Mouse (Mus musculus) intestine, embryonic 14.5 days (tissue): ENCODE measurements around the gene Oat. TPM values are rescaled to one million over a fixed set of nuclear protein-coding genes. Genes with fewer than 3 reads are reported as not detected.
A peak's percentile ranks its signal among the peaks of the same experiment; 100 is the strongest.

Source experiments
- ATAC-seq: fragments of 200-750 bp; cut with Nextera tagmentation; replicated peaks from 2 replicates; pipeline ENCODE4 v1.8.0; 2017; ENCODE audit warnings: low read depth, moderate number of reproducible peaks, moderate TSS enrichment, moderate library complexity; ENCODE audit not compliant: low FRiP score, low TSS enrichment
- DNase-seq: peaks from one replicate; pipeline ENCODE4 v3.0.0-alpha.2; 2018; ENCODE audit warnings: low spot score
- H3K27ac ChIP-seq: fragments of 300-500 bp; sonication (generic); 2 replicates; pipeline ENCODE4 v1.5.1; 2014; ENCODE audit warnings: low read depth, mild to moderate bottlenecking, control low read depth
- H3K27me3 ChIP-seq: fragments of 300-500 bp; sonication (generic); replicated peaks from 2 replicates; pipeline ENCODE4 v1.6.1; 2014; ENCODE audit warnings: low read length, control low read depth; ENCODE audit not compliant: control insufficient read depth, insufficient read depth
- H3K36me3 ChIP-seq: fragments of 300-500 bp; sonication (generic); 2 replicates; pipeline ENCODE4 v1.6.1; 2014; ENCODE audit warnings: low read length, control low read depth; ENCODE audit not compliant: control insufficient read depth, insufficient read depth
- H3K4me1 ChIP-seq: fragments of 300-500 bp; sonication (generic); replicated peaks from 2 replicates; pipeline ENCODE4 v1.6.1; 2014; ENCODE audit warnings: low read length, control low read depth, mixed read lengths; ENCODE audit not compliant: control insufficient read depth, insufficient read depth
- H3K4me2 ChIP-seq: fragments of 300-500 bp; sonication (generic); 2 replicates; pipeline ENCODE4 v1.6.1; 2014; ENCODE audit warnings: low read length
- H3K4me3 ChIP-seq: fragments of 300-500 bp; sonication (generic); 2 replicates; pipeline ENCODE4 v1.5.1; 2014; ENCODE audit warnings: low read depth, low read length, control low read depth, mixed read lengths
- H3K9ac ChIP-seq: fragments of 300-500 bp; sonication (generic); 2 replicates; pipeline ENCODE4 v1.6.1; 2014; ENCODE audit warnings: mild to moderate bottlenecking, low read length
- H3K9me3 ChIP-seq: fragments of 300-500 bp; sonication (generic); 2 replicates; pipeline ENCODE4 v1.6.1; 2016; ENCODE audit warnings: low read length, control low read depth; ENCODE audit not compliant: control insufficient read depth
- WGBS: fragments of 180-500 bp; shearing (Covaris S2); extraction: QIAGEN DNeasy Blood & Tissue Kit; methylation state at CpG from one replicate; pipeline ENCODE4 v1.1.7; 2014; 5-methylcytosine and 5-hydroxymethylcytosine counted together
- polyA plus RNA-seq: library from polyadenylated mRNA; unstranded; fragments of >200 nt; fragmentation: Nextera tagmentation; extraction: Ambion mirVana; gene quantifications from 2 replicates; pipeline ENCODE4 v1.2.1, GENCODE M21; 2014

Gene Oat
- polyA plus RNA-seq, 1 experiment from 2014 or later, result 873 TPM

DNA sequence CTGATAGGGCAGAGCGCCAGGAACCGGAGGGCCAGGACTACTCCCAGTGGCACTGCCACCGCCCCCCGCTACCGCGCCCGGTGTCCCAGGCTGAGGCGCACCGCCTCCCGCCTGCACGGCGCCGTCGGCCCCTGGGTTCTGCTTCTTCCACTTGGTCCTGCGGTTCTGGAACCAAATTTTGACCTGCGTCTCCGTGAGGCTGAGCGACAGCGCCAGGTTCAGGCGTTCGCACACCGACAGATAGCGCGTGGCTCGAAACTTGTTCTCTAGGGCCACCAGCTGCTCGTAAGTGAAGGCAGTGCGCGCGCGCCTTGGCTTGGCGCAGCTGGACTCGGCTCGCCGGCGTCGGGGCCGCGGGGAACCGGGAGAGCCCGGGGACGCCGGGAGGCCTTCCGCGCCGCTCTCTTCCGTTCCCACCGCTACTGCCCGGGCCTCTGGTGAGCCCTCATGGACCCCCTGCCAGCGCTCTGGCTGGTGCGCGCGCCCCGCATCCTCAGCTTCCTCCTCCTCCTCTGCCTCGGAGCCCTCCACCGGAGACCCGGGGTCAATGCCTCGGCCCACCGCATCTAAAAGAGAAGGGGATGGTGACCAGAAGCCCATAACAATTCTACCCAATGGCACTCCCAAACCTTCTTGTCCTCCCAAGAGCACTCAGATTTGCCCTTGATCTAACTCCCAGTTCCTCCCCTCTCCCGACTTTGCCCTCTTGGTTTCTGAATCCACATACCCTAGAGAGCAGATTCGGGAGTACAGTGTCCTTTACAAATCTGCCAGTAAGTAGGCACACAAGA is 21.2 kb upstream of the Oat start:
- H3K27me3 ChIP-seq, result peaks cover 77% of the 10 kb centered on the region
- peak; percentile 75 for DNase-seq
- 0 out of 2 replicates have a peak overlapping the region, but pooled peaks have one; percentile 22 for H3K9ac ChIP-seq

DNA sequence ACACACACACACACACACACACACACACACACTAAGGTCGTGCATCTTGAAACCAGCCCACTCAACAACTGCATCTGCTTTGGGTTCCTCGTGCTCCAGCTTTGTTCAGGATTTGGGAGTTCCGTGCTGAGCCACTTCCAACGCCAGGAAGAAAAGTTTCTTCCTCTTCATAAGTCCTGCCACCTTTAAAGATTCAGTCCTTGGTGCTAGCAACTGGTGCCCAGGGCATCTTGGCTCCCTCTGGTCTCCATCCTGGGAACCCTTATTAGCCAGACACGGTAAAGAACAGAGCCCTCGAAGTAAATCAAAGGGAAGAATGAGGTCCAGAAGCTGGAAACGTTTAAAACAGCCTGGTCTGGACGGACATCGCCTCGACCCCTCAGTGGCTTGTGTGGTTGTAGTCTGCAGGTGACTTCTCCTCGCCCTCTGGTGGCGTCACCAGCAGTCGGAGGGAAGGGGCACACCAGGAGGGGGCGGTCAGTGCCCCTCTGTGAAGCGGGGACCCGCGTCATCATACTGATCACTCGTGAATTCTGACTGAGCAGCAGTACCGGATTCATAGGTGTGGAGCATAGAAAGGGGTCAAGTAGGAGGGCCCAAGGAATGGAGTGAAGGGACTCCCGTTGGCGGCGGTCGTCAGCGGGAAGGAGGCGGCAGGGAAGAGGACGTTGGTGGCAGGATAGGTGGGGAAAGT is 20.5 kb upstream of the Oat start:
- DNase-seq (peak; percentile 65), ATAC-seq (peak; percentile 7; the same call in 1 of the 2 replicates)
- H3K27ac ChIP-seq, result no peak overlapping the region

More for the DNA sequence above, 21.2 kb upstream of the Oat start:
- Histone ChIP-seq H3K9me3 (no peaks in the 10 kb centered on the region), H3K4me2 (peak overlapping the region; percentile 83), H3K4me3 (peak overlapping the region; percentile 47), H3K36me3 (no peaks in the 10 kb centered on the region), H3K4me1 (0 out of 2 replicates have a peak, but pooled peaks cover 12% of the 10 kb centered on the region), H3K27ac (no peak overlapping the region)
- under 1% methylated on average over 59 of the region's 60 CpGs for WGBS
- peak; percentile 51; the same call in 1 of the 2 replicates for ATAC-seq

DNA sequence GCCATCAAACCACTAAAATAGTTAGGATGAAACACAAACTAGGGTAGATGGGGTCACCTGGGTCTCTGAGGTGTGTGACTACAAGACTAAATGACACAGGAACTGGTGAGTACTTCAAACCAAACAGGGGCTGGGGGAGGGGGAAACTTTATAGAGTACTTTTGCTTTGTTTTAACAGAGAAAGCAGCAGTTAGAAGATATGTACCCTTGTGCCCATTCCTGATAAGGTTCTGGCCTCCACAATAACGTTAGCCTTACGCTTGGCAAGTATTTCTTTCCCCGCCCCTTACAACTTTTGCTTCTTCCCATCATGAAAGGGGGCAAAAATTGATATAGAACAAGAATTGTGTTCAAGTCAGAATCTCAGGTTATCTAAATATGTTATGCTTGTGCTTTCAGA is 19.6 kb upstream of the Oat start:
- no peak overlapping the region for H3K27ac ChIP-seq
- H3K4me1 ChIP-seq, result 0 out of 2 replicates have a peak, but pooled peaks cover 12% of the 10 kb centered on the region
- DNase-seq, result no peak
- peaks cover 60% of the 10 kb centered on the region for H3K27me3 ChIP-seq
- no peaks in the 10 kb centered on the region for H3K36me3 ChIP-seq
- no peak for ATAC-seq
- H3K4me3 ChIP-seq, result no peak overlapping the region
- H3K9me3 ChIP-seq, result no peaks in the 10 kb centered on the region
- no peak overlapping the region for H3K4me2 ChIP-seq
- 85% methylated on average over 3 of the region's 3 CpGs for WGBS
- no peak overlapping the region for H3K9ac ChIP-seq

More for the DNA sequence above, 20.5 kb upstream of the Oat start:
- peaks cover 69% of the 10 kb centered on the region for H3K27me3 ChIP-seq
- 0 out of 2 replicates have a peak overlapping the region, but pooled peaks have one; percentile 22 for H3K9ac ChIP-seq
- H3K36me3 ChIP-seq, result no peaks in the 10 kb centered on the region
- 13% methylated on average over 26 of the region's 26 CpGs for WGBS
- no peaks in the 10 kb centered on the region for H3K9me3 ChIP-seq
- peak overlapping the region; percentile 83 for H3K4me2 ChIP-seq
- 0 out of 2 replicates have a peak, but pooled peaks cover 12% of the 10 kb centered on the region for H3K4me1 ChIP-seq
- peak overlapping the region; percentile 47 for H3K4me3 ChIP-seq

DNA sequence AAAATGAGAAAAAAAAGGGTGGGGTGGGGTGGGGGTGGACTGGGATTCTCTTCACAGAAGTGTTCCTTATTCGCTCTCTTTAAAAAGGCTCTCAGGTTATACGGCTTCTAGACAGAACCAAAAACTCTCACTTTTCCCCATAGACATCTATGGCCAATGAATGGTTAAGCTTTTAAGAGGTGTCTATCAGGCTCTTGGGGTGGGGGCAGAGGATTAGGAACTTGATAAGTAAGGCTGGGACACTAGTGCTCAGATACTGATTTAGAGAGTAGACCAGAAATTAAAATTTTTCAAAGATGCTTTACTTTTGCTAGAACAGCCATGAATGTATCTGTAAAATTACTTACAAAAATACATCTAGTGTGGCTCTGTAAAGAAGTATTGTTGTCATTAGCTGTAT is 18.1 kb upstream of the Oat start:
- no peak for DNase-seq
- 0 out of 2 replicates have a peak, but pooled peaks cover 10% of the 10 kb centered on the region for H3K4me1 ChIP-seq
- H3K9me3 ChIP-seq, result no peaks in the 10 kb centered on the region
- H3K4me2 ChIP-seq, result no peak overlapping the region
- H3K36me3 ChIP-seq, result no peaks in the 10 kb centered on the region
- H3K27ac ChIP-seq, result no peak overlapping the region
- no peak overlapping the region for H3K9ac ChIP-seq
- WGBS, result 77% methylated on average over 2 of the region's 2 CpGs
- ATAC-seq, result no peak
- peaks cover 45% of the 10 kb centered on the region for H3K27me3 ChIP-seq
- H3K4me3 ChIP-seq, result no peak overlapping the region

DNA sequence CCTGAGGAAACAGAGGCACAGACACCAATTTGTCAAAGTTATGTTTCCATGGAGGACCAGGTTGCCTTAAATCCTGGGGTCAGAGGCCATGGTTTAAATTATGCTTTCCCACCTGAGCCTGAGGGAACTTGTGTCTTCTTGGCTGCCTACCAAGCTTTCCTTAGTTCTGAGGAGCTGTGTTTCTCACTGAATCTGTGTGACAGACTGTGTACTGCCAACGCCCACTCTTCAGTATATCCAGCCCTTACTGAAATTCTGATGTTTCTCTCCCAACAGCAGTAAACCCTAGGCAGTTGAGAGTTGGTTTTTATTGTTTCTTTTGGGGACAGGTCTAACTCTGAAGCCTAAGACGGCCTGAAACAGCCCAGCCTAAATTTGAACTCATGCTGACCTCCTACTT is 17.6 kb upstream of the Oat start:
- DNase-seq (no peak), ATAC-seq (no peak)
- Histone ChIP-seq H3K36me3 (no peaks in the 10 kb centered on the region), H3K9me3 (no peaks in the 10 kb centered on the region), H3K27me3 (peaks cover 40% of the 10 kb centered on the region), H3K4me2 (no peak overlapping the region), H3K4me3 (no peak overlapping the region), H3K4me1 (0 out of 2 replicates have a peak, but pooled peaks cover 6% of the 10 kb centered on the region), H3K9ac (no peak overlapping the region), H3K27ac (no peak overlapping the region)
- 52% methylated on average over 2 of the region's 2 CpGs for WGBS

DNA sequence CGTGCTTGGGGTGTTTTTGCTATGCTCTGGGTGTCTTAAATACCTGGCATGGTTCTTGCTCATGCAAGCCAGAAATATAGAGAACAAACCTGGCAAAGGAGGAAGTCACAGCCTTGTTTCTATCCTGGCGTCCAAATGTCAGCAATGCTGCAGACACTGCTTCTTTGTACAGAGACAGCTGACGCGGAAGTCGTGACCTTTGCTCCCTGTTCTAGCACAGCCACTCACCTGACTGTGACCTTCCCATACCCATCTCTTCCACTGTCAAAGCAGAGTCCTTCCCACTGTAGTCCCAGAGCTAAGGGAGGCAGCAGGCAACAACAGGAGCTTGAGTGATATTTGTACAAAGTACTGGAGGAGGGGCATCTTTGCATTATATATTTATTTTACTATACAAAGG is 13.4 kb upstream of the Oat start:
- H3K9ac ChIP-seq, result no peak overlapping the region
- H3K27me3 ChIP-seq, result no peaks in the 10 kb centered on the region
- DNase-seq (no peak), ATAC-seq (0 out of 2 replicates have a peak, but pooled peaks have one; percentile 29)
- H3K9me3 ChIP-seq, result no peaks in the 10 kb centered on the region
- 48% methylated on average over 5 of the region's 5 CpGs for WGBS
- H3K27ac ChIP-seq, result no peak overlapping the region
- H3K36me3 ChIP-seq, result no peaks in the 10 kb centered on the region
- no peak overlapping the region for H3K4me2 ChIP-seq
- no peak overlapping the region for H3K4me3 ChIP-seq
- H3K4me1 ChIP-seq, result peaks cover 13% of the 10 kb centered on the region; the same call in 1 of the 2 replicates

DNA sequence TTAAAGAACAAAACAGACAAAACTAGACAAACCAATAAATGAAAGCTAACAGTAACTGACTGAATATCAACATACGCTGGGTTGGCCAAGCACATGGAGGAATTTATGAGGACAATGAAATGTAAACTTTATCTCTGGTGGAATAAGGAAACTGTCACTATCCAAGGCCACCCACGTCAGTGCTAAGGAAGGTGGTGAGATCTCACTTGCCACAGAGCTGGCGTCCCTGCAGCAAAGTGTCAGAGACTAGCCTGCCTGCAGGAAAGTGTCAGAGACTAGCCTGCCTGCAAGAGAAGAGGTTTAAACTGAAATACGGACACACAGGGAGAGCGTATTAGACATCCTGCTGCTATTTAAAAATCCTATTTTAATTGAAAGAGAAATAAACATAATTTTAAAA is 11.0 kb upstream of the Oat start:
- no peak for DNase-seq
- Histone ChIP-seq H3K36me3 (no peaks in the 10 kb centered on the region), H3K9ac (no peak overlapping the region), H3K27me3 (no peaks in the 10 kb centered on the region), H3K4me2 (no peak overlapping the region), H3K27ac (peak overlapping the region; percentile 0; the same call in 1 of the 2 replicates), H3K4me3 (no peak overlapping the region), H3K4me1 (peaks cover 13% of the 10 kb centered on the region; the same call in 1 of the 2 replicates), H3K9me3 (no peaks in the 10 kb centered on the region)
- 25% methylated on average over 5 of the region's 5 CpGs for WGBS
- 0 out of 2 replicates have a peak, but pooled peaks have one; percentile 24 for ATAC-seq

DNA sequence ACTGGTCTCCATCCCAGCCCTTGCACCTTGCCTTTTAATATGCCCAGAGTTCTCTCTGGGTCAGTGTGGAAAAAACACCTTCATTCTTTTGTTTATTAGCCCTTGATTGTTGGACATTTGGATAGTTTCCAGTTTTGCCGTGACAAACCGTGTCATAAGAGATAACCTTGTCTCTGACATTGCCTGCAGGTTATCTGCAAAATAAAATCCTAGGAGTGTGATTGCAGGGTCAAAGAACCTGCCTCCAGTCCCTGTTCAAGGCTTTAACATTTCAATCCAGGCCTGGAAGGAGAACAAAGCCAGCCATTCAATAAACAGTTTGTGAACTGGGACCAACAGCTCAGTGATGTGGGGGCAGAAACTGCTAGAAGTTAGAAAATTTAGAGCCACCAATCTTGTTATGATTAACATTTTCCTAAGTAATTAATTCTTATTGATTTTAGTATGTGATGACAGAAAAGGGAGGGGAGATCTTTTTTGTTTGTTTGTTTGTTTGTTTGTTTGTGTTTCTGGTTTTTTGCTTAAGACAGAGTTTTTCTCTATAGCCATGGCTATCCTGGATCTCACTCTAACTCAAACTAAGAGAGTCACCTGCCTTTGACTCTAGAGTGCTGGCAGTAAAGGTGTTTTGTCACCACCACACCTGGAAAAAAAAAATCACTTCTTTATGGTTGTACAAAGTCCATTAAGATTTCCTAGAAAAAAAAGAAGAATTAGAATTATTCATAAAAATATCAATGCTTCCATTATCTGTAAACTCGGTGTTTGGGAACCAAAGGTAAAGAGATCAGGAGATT is 9.7 kb upstream of the Oat start:
- H3K4me2 ChIP-seq, result no peak overlapping the region
- H3K27ac ChIP-seq, result no peak overlapping the region
- ATAC-seq, result no peak

More for the DNA sequence above, 9.7 kb upstream of the Oat start:
- no peak for DNase-seq
- Histone ChIP-seq H3K9me3 (no peaks in the 10 kb centered on the region), H3K27me3 (no peaks in the 10 kb centered on the region), H3K4me3 (no peak overlapping the region), H3K4me1 (peaks cover 13% of the 10 kb centered on the region; the same call in 1 of the 2 replicates), H3K36me3 (no peaks in the 10 kb centered on the region), H3K9ac (no peak overlapping the region)
- WGBS, result 40% methylated on average over 3 of the region's 3 CpGs
